8 mouse cellular contexts compared by ENCODE assay signal in genomic region chr11:44586047-44586696, GRCm38 (mm10). TPM values are rescaled to one million over a fixed set of nuclear protein-coding genes. Genes with fewer than 3 reads are reported as not detected.
DNase-seq lines count a peak whose midpoint lies in the region.

No protein-coding gene starts in this region.

- peak; percentile 49 to 63 for DNase-seq in adrenal gland, adult 18-20 months (ENCODE audit: low spot score in 2 of 2)
- no peak for DNase-seq in adrenal gland, adult 8-10 months
- DNase-seq in ES-CJ7 (ENCODE audit: low read depth, low spot score): peak; percentile 63
- DNase-seq in cerebellum, adult 9-10 months: peak; percentile 81
- peak; percentile 45 to 95 for DNase-seq in frontal cortex, adult 2 months (ENCODE audit: extremely low spot score in 1 of 2, low spot score in 1 of 2)
- peak; percentile 64 to 78 for DNase-seq in kidney, postnatal 36 days
- peak; percentile 84 for DNase-seq in lung, postnatal 10 days
- peak; percentile 79 to 90 for DNase-seq in right cerebral cortex, adult 2 months (ENCODE audit: low spot score in 2 of 2)

RNA-seq across cellular contexts. Expression of gene Ebf1, which starts 30.9 kb away (rescaled TPM):
- 10 to 100 TPM; 15.7 to 36.8 TPM for total RNA-seq in adrenal gland, adult 18-20 months (2021)
- 10 to 100 TPM; 14.1 to 32.8 (median 23.1) TPM for total RNA-seq in adrenal gland, adult 8-10 months (2022)
- 3.3 and 4.4 TPM in 2 replicates for polyA plus RNA-seq in frontal cortex, adult 2 months (2012; rRNA removed)
